Mouse (Mus musculus): ENCODE data around the gene Vars2. TPM values are rescaled to one million over a fixed set of nuclear protein-coding genes. Genes with fewer than 3 reads are reported as not detected.

Vars2 gene
- total and polyA plus RNA-seq, 3 experiments: 24.0 to 34.0 TPM; not detected in 1

GRCm38 (mm10) chr17:35710705-35711347, 43.4 kb upstream of the Vars2 start:
- Histone ChIP-seq H3K36me3 (ENCODE audit: control insufficient read depth in 1 of 2, insufficient read depth in 2 of 2, low read length in 2 of 2) (no peaks in the 10 kb centered on the region), H3K9ac (ENCODE audit: control insufficient read depth, low read depth, low read length, poor library complexity, severe bottlenecking) (no peak overlapping the region), H3K4me1 (ENCODE audit: control insufficient read depth in 1 of 2, insufficient read depth in 2 of 2, low read length in 2 of 2) (no peaks in the 10 kb centered on the region), H3K4me3 (ENCODE audit: control insufficient read depth in 1 of 2, insufficient read depth in 1 of 2, low read depth in 2 of 2, low read length in 2 of 2) (no peak overlapping the region), H3K9me3 (replicated peaks; ENCODE audit: insufficient read depth, low read length) (no peaks in the 10 kb centered on the region), H3K27me3 (ENCODE audit: control insufficient read depth in 1 of 2, insufficient read depth in 2 of 2, low read length in 2 of 2) (peaks cover 18 to 22% of the 10 kb centered on the region in 2 experiments), H3K27ac (ENCODE audit: control insufficient read depth, low read depth, low read length) (no peak overlapping the region), H3K79me2 (ENCODE audit: control insufficient read depth, insufficient read depth, low read length, poor library complexity) (no peaks in the 10 kb centered on the region)
- DNase-seq (ENCODE audit: low read depth, low spot score): no peak
- TF ChIP-seq MXI1 (IDR thresholded peaks at IDR 0.05; ENCODE audit: low read depth, low read length): no peak
- no peak for TF ChIP-seq BHLHE40 (IDR thresholded peaks at IDR 0.05; ENCODE audit: borderline replicate concordance, low read depth, low read length)
- no peak for TF ChIP-seq CHD1 (IDR thresholded peaks at IDR 0.05; ENCODE audit: low read depth, low read length)

DNA sequence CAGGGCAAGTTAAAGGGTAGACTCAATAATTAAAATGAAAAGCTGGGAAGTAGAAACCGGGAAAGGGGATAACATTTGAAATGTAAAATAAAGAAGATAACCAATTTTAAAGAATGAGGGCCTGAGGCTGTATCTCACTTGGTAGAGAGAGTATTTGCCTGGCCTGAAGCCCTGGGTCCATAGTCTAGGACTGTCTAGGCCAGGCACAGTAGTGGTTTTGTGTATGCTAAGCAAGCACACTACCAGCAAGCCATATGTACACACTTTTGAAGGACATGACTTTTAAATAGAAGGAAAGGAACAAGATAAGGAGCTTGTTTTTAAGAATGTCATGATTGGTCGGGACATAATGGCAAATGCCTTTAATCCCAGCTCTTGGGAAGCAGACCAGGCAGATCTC, 41.2 kb upstream of the Vars2 start:
- Histone ChIP-seq H3K79me2 (ENCODE audit: control insufficient read depth, insufficient read depth, low read length, poor library complexity) (no peaks in the 10 kb centered on the region), H3K9ac (ENCODE audit: control insufficient read depth, low read depth, low read length, poor library complexity, severe bottlenecking) (no peak overlapping the region), H3K27me3 (ENCODE audit: control insufficient read depth in 1 of 2, insufficient read depth in 2 of 2, low read length in 2 of 2) (peaks cover 16 to 17% of the 10 kb centered on the region in 2 experiments), H3K4me3 (ENCODE audit: control insufficient read depth in 1 of 2, insufficient read depth in 1 of 2, low read depth in 2 of 2, low read length in 2 of 2) (no peak overlapping the region), H3K36me3 (ENCODE audit: control insufficient read depth in 1 of 2, insufficient read depth in 2 of 2, low read length in 2 of 2) (peaks cover 0 to 3% of the 10 kb centered on the region in 2 experiments; a peak in 2 of 4 replicates), H3K9me3 (replicated peaks; ENCODE audit: insufficient read depth, low read length) (no peaks in the 10 kb centered on the region), H3K27ac (ENCODE audit: control insufficient read depth, low read depth, low read length) (no peak overlapping the region), H3K4me1 (ENCODE audit: control insufficient read depth in 1 of 2, insufficient read depth in 2 of 2, low read length in 2 of 2) (peaks cover 0 to 4% of the 10 kb centered on the region in 2 experiments; a peak in 2 of 4 replicates)
- no peak for DNase-seq (ENCODE audit: low read depth, low spot score)
- TF ChIP-seq EP300 (IDR thresholded peaks at IDR 0.05; ENCODE audit: low read depth in 1 of 2, low read length in 2 of 2) (no peak), ZMIZ1 (IDR thresholded peaks at IDR 0.05; ENCODE audit: low read depth, low read length) (no peak), ZC3H11A (IDR thresholded peaks at IDR 0.05; ENCODE audit: low read depth, low read length) (no peak)

DNA sequence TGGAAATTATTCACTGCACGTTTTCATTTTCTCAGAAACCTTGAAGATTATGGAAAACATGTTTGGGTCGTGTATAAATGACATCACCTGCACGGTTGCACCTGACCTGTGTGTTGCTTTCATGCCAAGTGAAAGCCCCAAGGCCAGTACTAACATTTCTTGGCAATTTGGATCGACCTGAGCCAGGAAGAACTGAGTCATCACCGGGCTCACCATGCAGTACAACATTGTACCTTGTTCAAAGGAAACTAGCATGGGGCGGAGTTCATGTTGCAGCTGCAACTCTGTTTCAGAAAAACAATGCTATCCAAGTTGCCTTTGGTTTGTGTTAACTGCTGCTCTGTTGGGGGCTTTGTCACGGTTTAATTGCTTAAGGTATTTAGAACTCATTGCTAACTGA, 40.5 kb upstream of the Vars2 start:
- Histone ChIP-seq H3K79me2 (ENCODE audit: control insufficient read depth, insufficient read depth, low read length, poor library complexity) (no peaks in the 10 kb centered on the region), H3K27ac (ENCODE audit: control insufficient read depth, low read depth, low read length) (no peak overlapping the region), H3K27me3 (ENCODE audit: control insufficient read depth in 1 of 2, insufficient read depth in 2 of 2, low read length in 2 of 2) (peaks cover 12 to 15% of the 10 kb centered on the region in 2 experiments), H3K36me3 (ENCODE audit: control insufficient read depth in 1 of 2, insufficient read depth in 2 of 2, low read length in 2 of 2) (peaks cover 0 to 3% of the 10 kb centered on the region in 2 experiments; a peak in 2 of 4 replicates), H3K9ac (ENCODE audit: control insufficient read depth, low read depth, low read length, poor library complexity, severe bottlenecking) (no peak overlapping the region), H3K9me3 (replicated peaks; ENCODE audit: insufficient read depth, low read length) (no peaks in the 10 kb centered on the region), H3K4me3 (ENCODE audit: control insufficient read depth in 1 of 2, insufficient read depth in 1 of 2, low read depth in 2 of 2, low read length in 2 of 2) (no peak overlapping the region), H3K4me1 (ENCODE audit: control insufficient read depth in 1 of 2, insufficient read depth in 2 of 2, low read length in 2 of 2) (peaks cover 0 to 4% of the 10 kb centered on the region in 2 experiments; a peak in 2 of 4 replicates)
- TF ChIP-seq CTCF (IDR thresholded peaks at IDR 0.05 in 2 of 3, conservative IDR thresholded peaks at IDR 0.05 in 1 of 3; ENCODE audit: control insufficient read depth in 1 of 3, insufficient read depth in 1 of 3, low read depth in 2 of 3, low read length in 3 of 3, poor library complexity in 1 of 3, severe bottlenecking in 1 of 3): no peak
- TF ChIP-seq ELF1 (IDR thresholded peaks at IDR 0.05; ENCODE audit: low read depth, low read length): no peak
- TF ChIP-seq USF1 (IDR thresholded peaks at IDR 0.05; ENCODE audit: low read depth, low read length): no peak
- no peak for TF ChIP-seq JUND (IDR thresholded peaks at IDR 0.05; ENCODE audit: low read depth, low read length)
- no peak for TF ChIP-seq MYC (IDR thresholded peaks at IDR 0.05; ENCODE audit: low read depth, low read length)
- no peak for TF ChIP-seq CHD2 (IDR thresholded peaks at IDR 0.05; ENCODE audit: low read length)
- TF ChIP-seq RAD21 (IDR thresholded peaks at IDR 0.05; ENCODE audit: low read depth, low read length): no peak
- no peak for TF ChIP-seq GATA1 (IDR thresholded peaks at IDR 0.05; ENCODE audit: low read depth, low read length)
- no peak for TF ChIP-seq MAX (IDR thresholded peaks at IDR 0.05; ENCODE audit: low read length)
- no peak for TF ChIP-seq MYB (IDR thresholded peaks at IDR 0.05; ENCODE audit: low read depth, low read length)
- no peak for TF ChIP-seq NRF1 (IDR thresholded peaks at IDR 0.05; ENCODE audit: insufficient read depth, low read depth, low read length, poor library complexity, severe bottlenecking)
- TF ChIP-seq SMC3 (IDR thresholded peaks at IDR 0.05; ENCODE audit: low read depth, low read length): no peak
- no peak for TF ChIP-seq CHD1 (IDR thresholded peaks at IDR 0.05; ENCODE audit: low read depth, low read length)
- TF ChIP-seq ETS1 (IDR thresholded peaks at IDR 0.05; ENCODE audit: low read depth, low read length): no peak
- no peak for TF ChIP-seq TBP (IDR thresholded peaks at IDR 0.05; ENCODE audit: low read depth, low read length)
- TF ChIP-seq ZMIZ1 (IDR thresholded peaks at IDR 0.05; ENCODE audit: low read depth, low read length): no peak
- DNase-seq (ENCODE audit: low read depth, low spot score): no peak

All from MEL (cell line).